In the genomic region with DNA sequence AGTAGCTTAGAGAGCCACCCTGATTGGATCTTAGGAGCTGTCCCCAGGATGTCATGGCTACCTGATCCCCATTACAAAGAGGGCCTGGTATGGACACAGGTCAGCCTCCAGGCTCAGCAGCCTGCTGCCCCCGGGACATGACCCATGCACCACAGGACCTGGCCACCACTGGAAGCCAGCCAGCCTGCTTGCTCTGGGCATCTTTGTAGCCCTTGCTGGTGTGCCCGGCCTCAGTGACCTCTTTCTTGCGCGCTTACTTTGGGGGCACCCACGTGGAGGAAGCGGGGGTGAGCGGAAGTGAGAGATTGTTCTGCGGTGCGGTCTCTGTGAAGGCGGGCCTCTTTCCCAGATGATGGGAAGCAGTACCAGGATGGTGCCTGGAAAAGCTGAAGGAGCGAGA, we compare ENCODE assay signal across 17 mouse cellular contexts. TPM values are rescaled to one million over a fixed set of nuclear protein-coding genes. Genes with fewer than 3 reads are reported as not detected.
DNase-seq lines count a peak whose midpoint lies in the region; ATAC-seq and TF ChIP-seq lines count a peak whose summit lies in the region.
"Had no signal": no experiment of that assay in that cellular context is flagged by ENCODE, and none has a peak within 500 bp of the region (broad histone marks: within the 10 kb centered on the region; RNA-seq: fewer than 3 reads in every experiment).

No protein-coding gene starts in this region.

- peaks cover 39% of the 10 kb centered on the region for H3K36me3 ChIP-seq in hindbrain, embryonic 10.5 days
- no peaks in the 10 kb centered on the region for H3K36me3 ChIP-seq in hindbrain, postnatal 0 days (ENCODE audit: insufficient read depth, low read length)
- peaks cover 4% of the 10 kb centered on the region; the same call in 1 of the 2 replicates for H3K36me3 ChIP-seq in neural tube, embryonic 13.5 days
- 0 out of 2 replicates have a peak, but pooled peaks cover 3% of the 10 kb centered on the region for H3K36me3 ChIP-seq in neural tube, embryonic 15.5 days

- no peaks in the 10 kb centered on the region for H3K9me3 ChIP-seq in hindbrain, embryonic 10.5 days
- H3K9me3 ChIP-seq in hindbrain, postnatal 0 days (ENCODE audit: low read length): no peaks in the 10 kb centered on the region
- no peaks in the 10 kb centered on the region for H3K9me3 ChIP-seq in neural tube, embryonic 13.5 days
- no peaks in the 10 kb centered on the region for H3K9me3 ChIP-seq in neural tube, embryonic 15.5 days (replicated peaks)
- H3K9me3 ChIP-seq: embryonic facial prominence, embryonic 12.5 days; limb, embryonic 12.5 days; liver, embryonic 15.5 days had no signal

- DNase-seq in frontal cortex, adult 2 months (ENCODE audit: extremely low spot score in 1 of 2, low spot score in 1 of 2): no peak
- no peak for DNase-seq in hindbrain, embryonic 10.5 days (ENCODE audit: low spot score)
- DNase-seq in hindbrain, postnatal 0 days (ENCODE audit: low spot score): no peak
- DNase-seq in kidney, postnatal 10 days: no peak
- DNase-seq: adrenal gland, postnatal 10 days; gastrocnemius, postnatal 10 days; heart, postnatal 4 days; kidney, adult 8-10 months; lung, postnatal 14 days; right cerebral cortex, adult 18-20 months had no signal

- 84% methylated on average over 11 of the region's 11 CpGs for WGBS in hindbrain, embryonic 10.5 days
- WGBS in hindbrain, postnatal 0 days: 84% methylated on average over 11 of the region's 11 CpGs
- 91% methylated on average over 11 of the region's 11 CpGs for WGBS in neural tube, embryonic 13.5 days
- 91% methylated on average over 11 of the region's 11 CpGs for WGBS in neural tube, embryonic 15.5 days

- no peak for TF ChIP-seq CTCF in hindbrain, postnatal 0 days (IDR thresholded peaks at IDR 0.05; ENCODE audit: low read depth)

- H3K4me3 ChIP-seq in hindbrain, embryonic 10.5 days: no peak overlapping the region
- no peak overlapping the region for H3K4me3 ChIP-seq in hindbrain, postnatal 0 days (ENCODE audit: low read length)
- H3K4me3 ChIP-seq in neural tube, embryonic 13.5 days: no peak overlapping the region
- H3K4me3 ChIP-seq in neural tube, embryonic 15.5 days (replicated peaks): no peak overlapping the region
- H3K4me3 ChIP-seq: embryonic facial prominence, embryonic 12.5 days; limb, embryonic 12.5 days; liver, embryonic 15.5 days had no signal

- H3K9ac ChIP-seq in hindbrain, postnatal 0 days (replicated peaks; ENCODE audit: low read length): no peak overlapping the region
- H3K9ac ChIP-seq in neural tube, embryonic 13.5 days: peak overlapping the region; percentile 49; the same call in 1 of the 2 replicates
- no peak overlapping the region for H3K9ac ChIP-seq in neural tube, embryonic 15.5 days (replicated peaks)
- H3K9ac ChIP-seq: embryonic facial prominence, embryonic 12.5 days; limb, embryonic 12.5 days; liver, embryonic 15.5 days had no signal

- peaks cover 14% of the 10 kb centered on the region; the same call in 1 of the 2 replicates for H3K27me3 ChIP-seq in hindbrain, embryonic 10.5 days (ENCODE audit: insufficient read depth, poor library complexity, severe bottlenecking)
- no peaks in the 10 kb centered on the region for H3K27me3 ChIP-seq in hindbrain, postnatal 0 days (ENCODE audit: insufficient read depth, low read length)
- no peaks in the 10 kb centered on the region for H3K27me3 ChIP-seq in neural tube, embryonic 13.5 days
- H3K27me3 ChIP-seq in neural tube, embryonic 15.5 days (replicated peaks): no peaks in the 10 kb centered on the region
- H3K27me3 ChIP-seq: embryonic facial prominence, embryonic 12.5 days; limb, embryonic 12.5 days; liver, embryonic 15.5 days had no signal

- H3K4me2 ChIP-seq in hindbrain, postnatal 0 days (ENCODE audit: low read depth, low read length): no peak overlapping the region
- no peak overlapping the region for H3K4me2 ChIP-seq in neural tube, embryonic 13.5 days
- no peak overlapping the region for H3K4me2 ChIP-seq in neural tube, embryonic 15.5 days
- H3K4me2 ChIP-seq: embryonic facial prominence, embryonic 12.5 days; limb, embryonic 12.5 days; liver, embryonic 15.5 days had no signal

- ATAC-seq in frontal cortex, adult (ENCODE audit: low TSS enrichment): peak; percentile 16; the same call in 1 of the 2 replicates
- no peak for ATAC-seq in hindbrain, postnatal 0 days
- no peak for ATAC-seq in neural tube, embryonic 13.5 days (ENCODE audit: low read depth)
- ATAC-seq in neural tube, embryonic 15.5 days (ENCODE audit: low FRiP score): no peak
- ATAC-seq: CD4-positive, CD25-positive, alpha-beta regulatory T cell, adult 4 months had no signal

- H3K27ac ChIP-seq in hindbrain, embryonic 10.5 days: peak overlapping the region; percentile 66
- no peak overlapping the region for H3K27ac ChIP-seq in hindbrain, postnatal 0 days
- H3K27ac ChIP-seq in neural tube, embryonic 13.5 days (replicated peaks): 0 out of 2 replicates have a peak overlapping the region, but pooled peaks have one; percentile 92
- H3K27ac ChIP-seq in neural tube, embryonic 15.5 days (replicated peaks): no peak overlapping the region
- H3K27ac ChIP-seq: embryonic facial prominence, embryonic 12.5 days; limb, embryonic 12.5 days; liver, embryonic 15.5 days had no signal

- peaks cover 100% of the 10 kb centered on the region for H3K4me1 ChIP-seq in hindbrain, embryonic 10.5 days (replicated peaks)
- peaks cover 63% of the 10 kb centered on the region for H3K4me1 ChIP-seq in hindbrain, postnatal 0 days (ENCODE audit: insufficient read depth, low read length)
- peaks cover 100% of the 10 kb centered on the region for H3K4me1 ChIP-seq in neural tube, embryonic 13.5 days (replicated peaks)
- H3K4me1 ChIP-seq in neural tube, embryonic 15.5 days: peaks cover 95% of the 10 kb centered on the region

RNA-seq across cellular contexts. Expression of a gene that starts 36.6 kb away (rescaled TPM):
- polyA plus RNA-seq in frontal cortex, adult 2 months (2012; rRNA removed): 3.1 and 3.2 TPM in 2 replicates
- polyA plus RNA-seq in hindbrain, embryonic 10.5 days (2016; fragmentation: Nextera tagmentation; extraction: Ambion mirVana): 138 and 165 TPM in 2 replicates
- total RNA-seq in hindbrain, postnatal 0 days (2014; rRNA removed): 2.8 and 12.3 TPM in 2 replicates
- polyA plus RNA-seq in hindbrain, postnatal 0 days (2015; fragmentation: Nextera tagmentation; extraction: Ambion mirVana): 17.2 and 20.6 TPM in 2 replicates
- 20.1 and 21.5 TPM in 2 replicates for polyA plus RNA-seq in neural tube, embryonic 13.5 days (2015; fragmentation: Nextera tagmentation; extraction: Ambion mirVana)
- 15.9 and 38.9 TPM in 2 replicates for polyA plus RNA-seq in neural tube, embryonic 15.5 days (2015; fragmentation: Nextera tagmentation; extraction: Ambion mirVana)

Comparison
In these comparisons a context has a peak if more than half of its experiments do, and no peak if none do; other contexts are left out.
1. H3K27ac ChIP-seq: peak in hindbrain, embryonic 10.5 days (single experiment) and neural tube, embryonic 13.5 days (single experiment); none in hindbrain, postnatal 0 days (single experiment) and neural tube, embryonic 15.5 days (single experiment).